Mouse (Mus musculus) kidney, adult 2 months (tissue): Measurements from ENCODE around the gene Tmsb10. TPM values are rescaled to one million over a fixed set of nuclear protein-coding genes. Genes with fewer than 3 reads are reported as not detected.

ENCODE experiments used
- DNase-seq: peaks from one replicate; pipeline ENCODE4 v3.0.0; 2021
- H3K27ac ChIP-seq: fragments of 200-500 bp; 2 replicates; pipeline ENCODE4 v1.5.1; 2012; ENCODE audit warnings: low read depth, low read length, control low read depth, inconsistent platforms; ENCODE audit not compliant: insufficient read depth
- H3K27me3 ChIP-seq: fragments of 200-500 bp; replicated peaks from 2 replicates; pipeline ENCODE4 v1.6.1; 2012; ENCODE audit warnings: mild to moderate bottlenecking, moderate library complexity, low read length, inconsistent platforms; ENCODE audit not compliant: control insufficient read depth, insufficient read depth
- H3K36me3 ChIP-seq: fragments of 200-500 bp; 2 replicates; pipeline ENCODE4 v1.6.1; 2012; ENCODE audit warnings: mild to moderate bottlenecking, moderate library complexity, low read length, inconsistent platforms; ENCODE audit not compliant: control insufficient read depth, insufficient read depth
- H3K4me1 ChIP-seq: fragments of 200-500 bp; 2 replicates; pipeline ENCODE4 v1.6.1; 2011; ENCODE audit warnings: low read length; ENCODE audit not compliant: control insufficient read depth, insufficient read depth
- H3K4me3 ChIP-seq: fragments of 200-500 bp; 2 replicates; pipeline ENCODE4 v1.5.1; 2011; ENCODE audit warnings: mild to moderate bottlenecking, low read depth, low read length, control low read depth; ENCODE audit not compliant: insufficient read depth
- CTCF ChIP-seq: fragments of 200-500 bp; conservative IDR thresholded peaks from 2 replicates; pipeline ENCODE4 v1.5.1; 2011; ENCODE audit warnings: low read depth, mild to moderate bottlenecking, control low read depth, low read length, moderate library complexity, mixed read lengths; ENCODE audit not compliant: insufficient read depth, insufficient read length
- POLR2A ChIP-seq: fragments of 200-500 bp; IDR thresholded peaks from one replicate; pipeline ENCODE4 v1.6.1; 2011; ENCODE audit warnings: low read depth, low read length, control low read depth
- WGBS: fragments of 180-500 bp; shearing (Covaris S2); methylation state at CpG from one replicate; pipeline ENCODE4 v1.1.7; 2018; 5-methylcytosine and 5-hydroxymethylcytosine counted together
- polyA plus RNA-seq: library from polyadenylated mRNA; depleted of rRNA; stranded (reverse); fragments of >200 nt; gene quantifications from 2 replicates; pipeline ENCODE4 v1.2.3, GENCODE M21; 2012

Gene Tmsb10
- polyA plus RNA-seq, 1 experiment = 54.7 TPM

- H3K4me3 ChIP-seq = no peak overlapping the region
- H3K27me3 ChIP-seq = no peaks in the 10 kb centered on the region
- H3K36me3 ChIP-seq = no peaks in the 10 kb centered on the region
- WGBS = 17% methylated on average over 9 of the region's 9 CpGs
- no peak for TF ChIP-seq CTCF
- no peak for TF ChIP-seq POLR2A
- peak; percentile 69 for DNase-seq
- H3K27ac ChIP-seq = no peak overlapping the region
- no peaks in the 10 kb centered on the region for H3K4me1 ChIP-seq
Measured at GRCm38 (mm10) chr6:72926755-72927482, 31.6 kb downstream of the Tmsb10 start.

DNA sequence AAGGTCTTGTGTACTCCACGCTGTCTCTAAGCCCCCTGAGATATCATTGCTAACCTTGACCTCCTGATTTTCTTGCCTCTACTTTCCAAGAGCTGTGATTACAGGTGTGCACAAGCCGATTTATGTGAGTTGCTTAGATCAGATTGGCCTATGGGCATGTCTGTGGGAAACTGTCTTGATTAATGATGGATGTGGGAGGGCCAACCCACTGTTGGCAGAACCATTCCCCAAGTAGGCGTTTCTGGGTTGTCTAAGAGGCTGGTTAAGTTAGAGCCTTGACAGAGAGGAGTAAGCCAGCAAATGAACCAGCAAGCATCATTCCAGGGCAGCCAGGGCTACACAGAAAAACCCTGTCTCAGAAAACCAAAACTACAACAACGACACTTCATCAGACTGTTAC, 32.5 kb downstream of the Tmsb10 start:
- Histone ChIP-seq H3K4me1 (no peaks in the 10 kb centered on the region), H3K27ac (no peak overlapping the region), H3K27me3 (no peaks in the 10 kb centered on the region), H3K36me3 (no peaks in the 10 kb centered on the region), H3K4me3 (no peak overlapping the region)
- TF ChIP-seq POLR2A = no peak
- TF ChIP-seq CTCF = no peak
- 75% methylated on average over 4 of the region's 4 CpGs for WGBS
- DNase-seq = no peak

GRCm38 (mm10) chr6:72923381-72923780, 35.2 kb downstream of the Tmsb10 start:
- H3K36me3 ChIP-seq = no peaks in the 10 kb centered on the region
- DNase-seq = no peak
- TF ChIP-seq POLR2A = no peak
- TF ChIP-seq CTCF = no peak
- no peaks in the 10 kb centered on the region for H3K4me1 ChIP-seq
- no peak overlapping the region for H3K4me3 ChIP-seq
- WGBS = 88% methylated on average over 8 of the region's 8 CpGs
- no peak overlapping the region for H3K27ac ChIP-seq
- H3K27me3 ChIP-seq = no peaks in the 10 kb centered on the region

- no peak for DNase-seq
- no peak overlapping the region for H3K4me3 ChIP-seq
- TF ChIP-seq CTCF (no peak), POLR2A (no peak)
- WGBS = 94% methylated on average over 3 of the region's 3 CpGs
- H3K27me3 ChIP-seq = no peaks in the 10 kb centered on the region
- no peaks in the 10 kb centered on the region for H3K4me1 ChIP-seq
- no peaks in the 10 kb centered on the region for H3K36me3 ChIP-seq
- no peak overlapping the region for H3K27ac ChIP-seq
Measured at GRCm38 (mm10) chr6:72921081-72921480, 37.5 kb downstream of the Tmsb10 start.

DNA sequence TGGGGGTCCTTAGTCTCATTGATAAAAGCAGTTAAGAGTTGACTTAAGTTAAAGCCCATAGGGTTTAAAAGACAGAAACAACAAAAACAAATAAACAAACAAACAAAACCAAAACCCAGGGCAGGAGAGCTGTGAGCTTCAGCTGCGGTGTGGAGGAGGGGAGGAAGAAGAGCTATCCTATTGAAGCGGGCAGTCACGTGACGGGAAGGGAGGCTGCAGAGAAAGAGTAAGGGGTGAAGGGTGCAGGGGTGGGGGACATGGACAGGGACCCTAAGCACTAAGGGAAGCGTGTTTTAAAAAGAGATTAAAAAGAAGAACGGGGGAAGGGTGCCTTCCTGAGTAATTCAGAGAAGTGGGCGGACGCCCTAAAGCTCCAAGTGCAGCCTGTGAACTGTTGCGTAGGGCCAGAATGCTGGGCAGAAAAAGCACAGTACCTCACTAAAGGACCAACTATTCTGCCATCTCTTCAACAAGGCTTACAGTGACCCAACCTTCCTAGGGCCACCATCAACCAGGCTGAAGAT, 40.0 kb downstream of the Tmsb10 start:
- Histone ChIP-seq H3K27me3 (no peaks in the 10 kb centered on the region), H3K36me3 (no peaks in the 10 kb centered on the region), H3K27ac (no peak overlapping the region), H3K4me3 (no peak overlapping the region), H3K4me1 (no peaks in the 10 kb centered on the region)
- TF ChIP-seq POLR2A = no peak
- no peak for TF ChIP-seq CTCF
- WGBS = 79% methylated on average over 9 of the region's 9 CpGs
- no peak for DNase-seq

- Histone ChIP-seq H3K27ac (no peak overlapping the region), H3K27me3 (no peaks in the 10 kb centered on the region), H3K4me1 (no peaks in the 10 kb centered on the region), H3K4me3 (no peak overlapping the region), H3K36me3 (no peaks in the 10 kb centered on the region)
- 63% methylated on average over 7 of the region's 7 CpGs for WGBS
- no peak for DNase-seq
- no peak for TF ChIP-seq POLR2A
Measured at GRCm38 (mm10) chr6:72916330-72916729, 42.2 kb downstream of the Tmsb10 start.

GRCm38 (mm10) chr6:72914087-72914749, 44.3 kb downstream of the Tmsb10 start:
- no peaks in the 10 kb centered on the region for H3K27me3 ChIP-seq
- H3K4me1 ChIP-seq = no peaks in the 10 kb centered on the region
- DNase-seq = no peak
- no peaks in the 10 kb centered on the region for H3K36me3 ChIP-seq
- TF ChIP-seq CTCF (no peak), POLR2A (no peak)
- no peak overlapping the region for H3K4me3 ChIP-seq
- WGBS = 87% methylated on average over 6 of the region's 6 CpGs
- no peak overlapping the region for H3K27ac ChIP-seq
